Mouse (Mus musculus): ENCODE data around the gene Adora2a.
"Not testable (repeated sequence)": the region's sequence is repeated elsewhere in the genome, so short reads cannot be mapped to it uniquely, and the experiment has no call there.

The Adora2a gene

DNA sequence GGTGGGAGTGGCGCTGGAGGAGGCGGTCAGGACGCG is at the start of gene Adora2a:
Gene Adora2a, plus strand, starts transcription at position 6 of the 36 bp plus-strand sequence.
- DNase-seq (ENCODE audit: low read depth, low spot score) = no peak

- no peak for DNase-seq (ENCODE audit: low read depth, low spot score)
These were observed 43.7 kb upstream of the Adora2a start for GRCm38 (mm10) chr10:75273020-75273419.

DNA sequence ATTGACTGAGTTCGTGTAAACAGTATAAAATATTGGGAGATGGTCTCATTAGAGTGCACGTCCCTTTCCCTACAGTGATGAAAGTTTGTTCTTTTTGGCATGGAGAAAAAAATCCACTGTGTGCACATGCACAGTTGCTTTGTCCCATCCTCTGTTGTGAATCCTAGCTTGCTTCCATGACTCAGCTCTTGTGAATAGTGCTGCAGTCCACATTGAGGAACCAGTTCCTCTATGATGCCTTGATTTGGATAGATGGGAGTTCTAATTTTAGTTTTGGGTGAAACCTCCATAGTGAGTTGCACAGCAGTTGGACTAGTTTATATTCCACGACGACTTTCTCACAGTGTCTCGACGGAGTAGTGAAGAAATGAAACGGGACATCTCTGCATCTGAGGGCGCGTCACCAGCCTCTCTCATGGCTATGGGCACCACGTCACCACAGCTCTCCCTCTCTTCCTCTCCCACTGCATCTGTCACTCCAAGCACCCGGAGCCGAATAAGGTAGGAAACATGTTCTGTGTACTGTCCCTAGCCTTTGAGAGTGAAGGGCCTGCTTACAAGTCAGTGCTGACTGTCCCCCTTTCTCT is 40.2 kb upstream of the Adora2a start:
- DNase-seq (ENCODE audit: low read depth, low spot score) = no peak

DNA sequence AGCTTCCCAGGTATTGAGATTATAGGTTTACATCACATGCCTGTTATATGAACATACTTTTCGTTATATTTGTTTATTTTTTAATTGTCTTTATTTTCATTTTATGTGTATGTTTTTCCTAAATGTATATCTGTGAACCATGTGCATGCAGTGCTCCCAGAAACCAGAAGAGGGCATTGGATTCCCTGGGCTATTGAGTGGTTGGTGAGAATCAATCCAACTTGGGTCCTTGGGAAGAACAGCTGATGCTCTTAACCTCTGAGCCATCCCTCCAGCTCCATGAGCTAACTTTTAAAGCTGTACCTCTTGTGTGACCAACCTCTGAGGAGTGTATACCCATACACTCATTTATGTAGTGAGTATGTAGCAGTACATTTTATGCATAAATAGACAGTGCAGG is 39.2 kb upstream of the Adora2a start:
- no peak for DNase-seq (ENCODE audit: low read depth, low spot score)

DNA sequence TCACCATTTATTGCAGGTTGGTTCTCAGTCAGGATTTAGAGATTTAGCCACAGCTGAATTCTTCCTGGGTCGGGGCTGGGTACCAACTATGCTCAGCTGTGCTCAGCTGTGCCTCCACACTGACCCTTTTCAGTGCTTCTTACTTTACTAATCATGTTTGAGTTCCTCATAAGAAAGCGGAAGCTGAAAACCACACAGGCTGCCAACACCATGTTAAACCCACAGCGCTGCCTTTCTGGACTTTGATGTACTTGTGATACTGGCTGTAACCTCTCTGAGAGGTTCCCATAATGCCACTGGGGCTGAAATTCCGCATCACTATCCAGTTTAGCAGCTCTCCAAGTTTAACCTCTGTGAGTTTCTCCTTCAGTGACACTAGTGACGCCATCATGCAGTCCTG is 34.0 kb upstream of the Adora2a start:
- DNase-seq (ENCODE audit: low read depth, low spot score) = no peak

- DNase-seq (ENCODE audit: low read depth, low spot score) = no peak
These were observed 32.9 kb upstream of the Adora2a start for GRCm38 (mm10) chr10:75283821-75284220.

- no peak for DNase-seq (ENCODE audit: low read depth, low spot score)
These were observed 28.1 kb upstream of the Adora2a start for GRCm38 (mm10) chr10:75288579-75288978.

DNA sequence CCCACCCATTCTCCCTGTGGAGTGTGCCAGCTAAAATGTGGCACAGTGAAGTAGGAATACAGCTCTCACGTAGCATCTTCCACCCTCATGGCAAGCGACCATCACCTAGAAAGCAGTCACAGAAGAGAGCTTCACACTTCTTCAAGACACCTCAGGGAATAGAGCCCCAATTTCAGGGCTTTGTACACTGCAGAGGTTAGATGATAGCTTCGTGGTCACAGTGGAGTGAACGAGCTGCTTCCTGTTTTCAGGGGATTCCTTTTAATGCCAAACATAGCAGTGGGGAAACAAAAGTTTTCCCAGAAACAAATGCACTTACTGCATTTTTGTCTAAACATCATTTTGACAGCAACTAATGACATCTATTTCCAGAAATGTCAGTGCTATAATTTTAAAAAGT is 27.3 kb upstream of the Adora2a start:
- no peak for DNase-seq (ENCODE audit: low read depth, low spot score)

GRCm38 (mm10) chr10:75290650-75291049 is 26.0 kb upstream of the Adora2a start:
- no peak for DNase-seq (ENCODE audit: low read depth, low spot score)

DNA sequence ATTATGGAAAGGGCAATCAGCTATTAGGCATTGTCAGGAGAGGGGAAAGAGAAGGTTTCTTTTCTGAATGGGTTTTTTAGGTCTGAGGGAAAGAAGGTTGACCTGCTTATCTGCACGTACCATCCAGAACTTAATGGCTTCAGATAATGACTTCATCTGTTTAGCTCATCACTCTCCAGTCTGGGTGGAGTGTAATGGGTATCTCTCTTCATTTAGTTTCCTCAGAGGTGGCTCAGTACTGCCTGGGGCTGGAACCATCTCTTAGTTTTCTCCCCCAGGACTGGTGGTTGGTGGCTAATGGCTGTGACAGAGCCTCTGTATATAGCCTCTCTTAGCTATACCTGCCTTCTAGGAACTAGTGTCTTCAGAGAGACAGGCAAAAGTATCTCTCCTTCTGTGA is 25.3 kb upstream of the Adora2a start:
- no peak for DNase-seq (ENCODE audit: low read depth, low spot score)

GRCm38 (mm10) chr10:75292206-75292605 is 24.5 kb upstream of the Adora2a start:
- DNase-seq (ENCODE audit: low read depth, low spot score) = not testable (repeated sequence)

GRCm38 (mm10) chr10:75293288-75293687 is 23.4 kb upstream of the Adora2a start:
- no peak for DNase-seq (ENCODE audit: low read depth, low spot score)

- DNase-seq (ENCODE audit: low read depth, low spot score) = no peak
These were observed 22.3 kb upstream of the Adora2a start for GRCm38 (mm10) chr10:75294362-75294761.

- DNase-seq (ENCODE audit: low read depth, low spot score) = no peak
These were observed 21.8 kb upstream of the Adora2a start for GRCm38 (mm10) chr10:75294926-75295325.

DNA sequence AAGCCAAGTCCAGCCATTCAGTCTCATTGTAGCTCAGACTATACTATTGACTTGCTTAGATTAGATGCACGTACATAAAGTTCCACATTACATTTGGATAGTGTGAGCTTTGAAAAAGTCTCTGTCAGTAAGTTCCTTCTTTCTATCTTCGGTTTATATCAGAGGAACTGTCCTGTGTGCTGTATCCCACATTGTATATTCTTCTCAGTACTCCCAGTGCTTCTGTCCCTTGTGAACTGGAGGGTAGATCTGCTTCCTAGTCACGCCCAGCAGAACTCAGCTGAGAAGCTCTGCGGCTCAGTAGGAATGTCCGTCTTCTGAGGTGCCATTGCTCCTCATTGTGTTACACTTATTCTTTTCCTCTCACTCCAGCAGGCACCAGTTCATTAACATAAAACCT is 18.1 kb upstream of the Adora2a start:
- no peak for DNase-seq (ENCODE audit: low read depth, low spot score)

- no peak for DNase-seq (ENCODE audit: low read depth, low spot score)
These were observed 16.8 kb upstream of the Adora2a start for GRCm38 (mm10) chr10:75299785-75300418.

DNA sequence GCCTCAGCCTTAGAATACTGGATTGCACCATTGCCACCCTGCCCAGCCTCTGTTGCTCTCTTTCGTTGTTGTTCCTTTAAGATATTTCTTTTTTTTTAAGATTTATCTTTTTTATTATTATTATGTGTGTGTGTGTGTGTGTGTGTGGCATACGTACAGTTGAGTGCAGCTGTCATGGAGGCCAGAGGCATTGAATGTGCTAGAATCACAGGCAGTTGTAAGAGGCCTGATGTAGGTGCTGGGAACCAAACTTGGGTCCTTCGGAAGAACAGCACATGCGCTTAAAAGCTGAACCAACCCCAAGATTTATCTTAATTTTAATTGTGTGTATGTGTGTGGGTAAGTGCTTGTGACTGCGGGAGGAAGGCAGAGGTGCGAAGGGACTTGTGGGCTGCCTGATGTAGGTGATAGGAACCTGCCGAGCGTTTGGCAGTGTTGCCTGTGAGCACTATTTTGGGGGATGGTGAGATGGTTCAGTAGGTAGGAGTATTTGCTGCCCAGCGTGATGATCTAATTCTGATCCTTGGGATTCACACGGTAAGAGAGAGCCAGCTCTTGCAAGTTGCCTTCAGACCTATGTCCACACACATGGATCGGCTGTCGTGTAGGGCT is 15.4 kb upstream of the Adora2a start:
- DNase-seq (ENCODE audit: low read depth, low spot score) = no peak

DNA sequence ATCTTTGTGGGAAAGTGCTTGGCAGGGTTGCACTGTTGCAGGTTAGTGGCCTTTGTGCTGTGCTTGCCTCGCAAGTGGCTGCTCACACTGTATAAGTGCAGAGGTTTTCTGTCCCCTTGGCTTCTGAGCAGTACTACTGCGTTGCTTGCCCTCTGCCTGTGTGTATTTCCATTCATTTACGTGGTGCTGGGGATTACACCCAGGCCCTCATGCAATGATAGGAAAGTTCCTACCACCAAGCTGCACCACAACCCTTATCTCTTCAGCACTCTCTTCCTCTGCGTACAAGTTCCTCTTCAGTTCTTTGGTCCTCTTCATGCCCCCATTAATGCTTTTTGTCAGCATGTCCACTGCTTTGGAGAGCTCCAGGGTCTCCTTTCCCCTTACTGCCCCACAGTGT is 14.7 kb upstream of the Adora2a start:
- DNase-seq (ENCODE audit: low read depth, low spot score) = no peak

- no peak for DNase-seq (ENCODE audit: low read depth, low spot score)
These were observed 14.1 kb upstream of the Adora2a start for GRCm38 (mm10) chr10:75302536-75302935.

- DNase-seq (ENCODE audit: low read depth, low spot score) = no peak
These were observed 13.2 kb upstream of the Adora2a start for GRCm38 (mm10) chr10:75303324-75304048.

DNA sequence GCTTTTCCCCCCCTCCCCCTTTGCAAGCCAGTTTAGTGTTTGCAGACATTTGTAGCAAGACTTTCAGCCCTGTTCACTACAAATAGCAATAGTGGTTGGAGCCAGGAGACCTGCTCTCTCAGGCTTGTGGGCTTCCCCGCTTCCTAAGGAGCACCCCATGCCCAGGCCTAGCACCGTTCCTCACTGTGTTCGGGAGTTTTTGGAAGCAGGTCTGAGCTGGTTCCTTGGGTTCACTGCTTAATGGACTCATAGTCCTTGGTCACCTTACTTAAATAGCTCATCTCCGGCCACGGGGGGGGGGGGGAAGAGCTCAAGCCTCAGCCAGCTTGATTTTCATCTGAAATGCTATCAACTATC is 12.7 kb upstream of the Adora2a start:
- DNase-seq (ENCODE audit: low read depth, low spot score) = no peak

GRCm38 (mm10) chr10:75304413-75304812 is 12.3 kb upstream of the Adora2a start:
- DNase-seq (ENCODE audit: low read depth, low spot score) = no peak

DNA sequence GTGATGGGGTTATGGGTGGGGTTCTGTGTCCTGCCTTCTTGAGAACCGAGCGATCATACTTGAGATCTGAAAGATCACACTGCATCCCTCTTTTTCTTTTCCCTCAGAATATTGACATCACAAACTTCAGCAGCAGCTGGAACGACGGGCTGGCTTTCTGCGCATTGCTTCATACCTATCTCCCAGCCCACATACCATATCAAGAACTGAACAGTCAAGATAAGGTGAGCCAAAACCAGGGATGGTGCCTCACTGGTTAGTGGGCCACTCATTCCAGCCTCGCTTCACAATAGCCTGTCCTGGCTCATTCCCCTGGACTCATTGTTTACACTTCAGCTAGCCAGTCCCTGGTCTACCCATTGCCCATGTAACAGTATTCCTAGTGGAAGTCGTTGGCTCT is 9.5 kb upstream of the Adora2a start:
- DNase-seq (ENCODE audit: low read depth, low spot score) = no peak

Measured in embryo, embryonic 11.5 days (tissue).